Mouse (Mus musculus) embryo, embryonic 10 days (tissue): ENCODE measurements around the gene Rims1.

Source experiments
- DNase-seq: peaks from one replicate; pipeline ENCODE4 v3.0.0-alpha.2; 2015; ENCODE audit warnings: low spot score

Rims1 gene

GRCm38 (mm10) chr1:22338914-22339313 lies 466.9 kb downstream of the Rims1 start:
- no peak for DNase-seq

- no peak for DNase-seq
These were observed 484.7 kb downstream of the Rims1 start for GRCm38 (mm10) chr1:22320941-22321676.

- no peak for DNase-seq
These were observed 490.3 kb downstream of the Rims1 start for GRCm38 (mm10) chr1:22315537-22315936.

GRCm38 (mm10) chr1:22311471-22311870 lies 494.3 kb downstream of the Rims1 start:
- DNase-seq = no peak

GRCm38 (mm10) chr1:22306519-22306918 lies 499.3 kb downstream of the Rims1 start:
- no peak for DNase-seq

GRCm38 (mm10) chr1:22305932-22306331 lies 499.9 kb downstream of the Rims1 start:
- no peak for DNase-seq

GRCm38 (mm10) chr1:22293953-22294352 lies 511.8 kb downstream of the Rims1 start:
- peak; percentile 10 for DNase-seq

- no peak for DNase-seq
These were observed 512.5 kb downstream of the Rims1 start for GRCm38 (mm10) chr1:22293310-22293709.

- no peak for DNase-seq
These were observed 519.0 kb downstream of the Rims1 start for GRCm38 (mm10) chr1:22286807-22287206.

- no peak for DNase-seq
These were observed 525.8 kb downstream of the Rims1 start for GRCm38 (mm10) chr1:22279954-22280353.

- DNase-seq = no peak
These were observed 531.7 kb downstream of the Rims1 start for GRCm38 (mm10) chr1:22274081-22274480.

GRCm38 (mm10) chr1:22270131-22270530 lies 535.7 kb downstream of the Rims1 start:
- DNase-seq = no peak

- peak; percentile 83 for DNase-seq
These were observed 537.0 kb downstream of the Rims1 start for GRCm38 (mm10) chr1:22268581-22269359.

- peak; percentile 17 for DNase-seq
These were observed 539.3 kb downstream of the Rims1 start for GRCm38 (mm10) chr1:22266491-22266890.

GRCm38 (mm10) chr1:22265528-22265927 lies 540.3 kb downstream of the Rims1 start:
- DNase-seq = no peak

GRCm38 (mm10) chr1:22262169-22262950 lies 543.4 kb downstream of the Rims1 start:
- peak; percentile 61 for DNase-seq

GRCm38 (mm10) chr1:22261702-22262101 lies 544.1 kb downstream of the Rims1 start:
- DNase-seq = no peak

- no peak for DNase-seq
These were observed 545.5 kb downstream of the Rims1 start for GRCm38 (mm10) chr1:22260291-22260690.

- DNase-seq = no peak
These were observed 547.4 kb downstream of the Rims1 start for GRCm38 (mm10) chr1:22258356-22258755.

- no peak for DNase-seq
These were observed 551.5 kb downstream of the Rims1 start for GRCm38 (mm10) chr1:22254278-22254677.

GRCm38 (mm10) chr1:22252873-22253272 lies 552.9 kb downstream of the Rims1 start:
- no peak for DNase-seq

GRCm38 (mm10) chr1:22248898-22249386 lies 556.9 kb downstream of the Rims1 start:
- DNase-seq = peak; percentile 14
